Mouse (Mus musculus) heart, embryonic 13.5 days (tissue): ENCODE measurements around the gene Ccdc171. TPM values are rescaled to one million over a fixed set of nuclear protein-coding genes. Genes with fewer than 3 reads are reported as not detected.
A peak's percentile ranks its signal among the peaks of the same experiment; 100 is the strongest.
"Not testable (repeated sequence)": the region's sequence is repeated elsewhere in the genome, so short reads cannot be mapped to it uniquely, and the experiment has no call there.

Experiments used
- ATAC-seq: fragments of 200-750 bp; cut with Nextera tagmentation; 2 replicates; pipeline ENCODE4 v1.8.0; 2017; ENCODE audit warnings: moderate TSS enrichment; ENCODE audit not compliant: insufficient number of reproducible peaks, low FRiP score, low TSS enrichment; ENCODE audit errors: extremely low read depth
- H3K27ac ChIP-seq: fragments of 300-500 bp; sonication (generic); replicated peaks from 2 replicates; pipeline ENCODE4 v1.5.1; 2015; ENCODE audit warnings: moderate library complexity, mild to moderate bottlenecking, inconsistent platforms
- H3K27me3 ChIP-seq: fragments of 300-500 bp; sonication (generic); replicated peaks from 2 replicates; pipeline ENCODE4 v1.6.1; 2015; ENCODE audit warnings: mild to moderate bottlenecking, inconsistent platforms
- H3K36me3 ChIP-seq: fragments of 300-500 bp; sonication (generic); 2 replicates; pipeline ENCODE4 v1.6.1; 2015; ENCODE audit warnings: mild to moderate bottlenecking, inconsistent platforms
- H3K4me1 ChIP-seq: fragments of 300-500 bp; sonication (generic); 2 replicates; pipeline ENCODE4 v1.6.1; 2015; ENCODE audit warnings: inconsistent platforms
- H3K4me2 ChIP-seq: fragments of 300-500 bp; sonication (generic); 2 replicates; pipeline ENCODE4 v1.6.1; 2015; ENCODE audit warnings: inconsistent platforms, mild to moderate bottlenecking, moderate library complexity
- H3K4me3 ChIP-seq: fragments of 300-500 bp; sonication (generic); 2 replicates; pipeline ENCODE4 v1.5.1; 2015; ENCODE audit warnings: moderate library complexity, mild to moderate bottlenecking, inconsistent platforms
- H3K9ac ChIP-seq: fragments of 300-500 bp; sonication (generic); 2 replicates; pipeline ENCODE4 v1.6.1; 2015; ENCODE audit warnings: inconsistent platforms, mild to moderate bottlenecking, moderate library complexity
- H3K9me3 ChIP-seq: fragments of 300-500 bp; sonication (generic); 2 replicates; pipeline ENCODE4 v1.6.1; 2016; ENCODE audit warnings: inconsistent platforms
- WGBS: fragments of 180-500 bp; shearing (Covaris S2); methylation state at CpG from one replicate; pipeline ENCODE4 v1.1.7; 2015; ENCODE audit warnings: mixed read lengths; 5-methylcytosine and 5-hydroxymethylcytosine counted together
- polyA plus RNA-seq: library from polyadenylated mRNA; unstranded; fragments of >200 nt; fragmentation: Nextera tagmentation; extraction: Ambion mirVana; gene quantifications from 2 replicates; pipeline ENCODE4 v1.2.1, GENCODE M21; 2015

Gene Ccdc171
- polyA plus RNA-seq, result 2.3 and 2.6 TPM in 2 replicates

- Histone ChIP-seq H3K27me3 (no peaks in the 10 kb centered on the region), H3K27ac (peak within 1 kb of the TSS; percentile 95), H3K9ac (peak within 1 kb of the TSS; percentile 94), H3K4me3 (peak within 1 kb of the TSS; percentile 72), H3K36me3 (no peaks in the 10 kb centered on the region), H3K4me1 (peaks cover 12% of the 10 kb centered on the region), H3K9me3 (peaks cover 4% of the 10 kb centered on the region; the same call in 1 of the 2 replicates), H3K4me2 (peak within 1 kb of the TSS; percentile 83)
- under 1% methylated on average over 73 of the region's 73 CpGs for WGBS
- ATAC-seq, result peak; percentile 97
Observed at GRCm38 (mm10) chr4:83524843-83525689, at the start of gene Ccdc171. Gene Ccdc171 (plus strand): TSS chr4:83525545.

GRCm38 (mm10) chr4:83485250-83485649, 40.1 kb upstream of the Ccdc171 start:
- Histone ChIP-seq H3K4me3 (peak overlapping the region; percentile 95), H3K36me3 (peaks cover 38% of the 10 kb centered on the region), H3K9me3 (no peaks in the 10 kb centered on the region), H3K4me1 (peaks cover 21% of the 10 kb centered on the region), H3K9ac (peak overlapping the region; percentile 96), H3K27ac (peak overlapping the region; percentile 97), H3K27me3 (no peaks in the 10 kb centered on the region), H3K4me2 (peak overlapping the region; percentile 77)
- WGBS, result 33% methylated on average over 12 of the region's 12 CpGs
- ATAC-seq, result no peak

GRCm38 (mm10) chr4:83485735-83486116, 39.6 kb upstream of the Ccdc171 start:
- H3K36me3 ChIP-seq, result peaks cover 36% of the 10 kb centered on the region
- peak; percentile 81 for ATAC-seq
- no peaks in the 10 kb centered on the region for H3K9me3 ChIP-seq
- H3K27me3 ChIP-seq, result no peaks in the 10 kb centered on the region
- peak overlapping the region; percentile 95 for H3K4me3 ChIP-seq
- H3K27ac ChIP-seq, result peak overlapping the region; percentile 97
- peak overlapping the region; percentile 77 for H3K4me2 ChIP-seq
- H3K4me1 ChIP-seq, result peaks cover 21% of the 10 kb centered on the region
- peak overlapping the region; percentile 96 for H3K9ac ChIP-seq
- WGBS, result 1% methylated on average over 21 of the region's 40 CpGs

GRCm38 (mm10) chr4:83486117-83486901, 39.0 kb upstream of the Ccdc171 start, which contains the start of gene Psip1:
Gene Psip1 (minus strand): TSS chr4:83486459.
- peak; percentile 81 for ATAC-seq
- Histone ChIP-seq H3K27ac (peak within 1 kb of the TSS; percentile 97), H3K4me2 (peak within 1 kb of the TSS; percentile 77), H3K4me3 (peak within 1 kb of the TSS; percentile 95), H3K9ac (peak within 1 kb of the TSS; percentile 96), H3K9me3 (no peaks in the 10 kb centered on the region), H3K27me3 (no peaks in the 10 kb centered on the region), H3K4me1 (peaks cover 21% of the 10 kb centered on the region), H3K36me3 (peaks cover 30% of the 10 kb centered on the region)
- under 1% methylated on average over 75 of the region's 86 CpGs for WGBS

- Histone ChIP-seq H3K27me3 (no peaks in the 10 kb centered on the region), H3K4me3 (no peak overlapping the region), H3K27ac (no peak overlapping the region), H3K4me1 (peaks cover 16% of the 10 kb centered on the region), H3K36me3 (peaks cover 6% of the 10 kb centered on the region), H3K9me3 (no peaks in the 10 kb centered on the region), H3K9ac (no peak overlapping the region), H3K4me2 (no peak overlapping the region)
- 31% methylated on average over 5 of the region's 5 CpGs for WGBS
- no peak for ATAC-seq
Observed at GRCm38 (mm10) chr4:83489121-83489520, 36.2 kb upstream of the Ccdc171 start.

GRCm38 (mm10) chr4:83493112-83493511, 32.2 kb upstream of the Ccdc171 start:
- no peak for ATAC-seq
- Histone ChIP-seq H3K9ac (no peak overlapping the region), H3K27ac (no peak overlapping the region), H3K4me2 (no peak overlapping the region), H3K9me3 (no peaks in the 10 kb centered on the region), H3K27me3 (no peaks in the 10 kb centered on the region), H3K36me3 (no peaks in the 10 kb centered on the region), H3K4me3 (no peak overlapping the region), H3K4me1 (no peaks in the 10 kb centered on the region)
- WGBS, result 91% methylated on average over 1 of the region's 1 CpGs

- not testable (repeated sequence) for H3K4me2 ChIP-seq, H3K9ac ChIP-seq, H3K9me3 ChIP-seq, H3K4me1 ChIP-seq, H3K4me3 ChIP-seq, ATAC-seq, H3K36me3 ChIP-seq, H3K27me3 ChIP-seq, H3K27ac ChIP-seq
- WGBS, result 83% methylated on average over 5 of the region's 5 CpGs
Observed at GRCm38 (mm10) chr4:83497013-83497412, 28.3 kb upstream of the Ccdc171 start.

GRCm38 (mm10) chr4:83500154-83501036, 24.9 kb upstream of the Ccdc171 start:
- Histone ChIP-seq H3K27ac (no peak overlapping the region), H3K9me3 (no peaks in the 10 kb centered on the region), H3K4me1 (peaks cover 6% of the 10 kb centered on the region), H3K4me2 (peak overlapping the region; percentile 70), H3K27me3 (no peaks in the 10 kb centered on the region), H3K4me3 (peak overlapping the region; percentile 42), H3K36me3 (no peaks in the 10 kb centered on the region), H3K9ac (peak overlapping the region; percentile 33; the same call in 1 of the 2 replicates)
- 11% methylated on average over 22 of the region's 22 CpGs for WGBS
- ATAC-seq, result no peak

- Histone ChIP-seq H3K4me3 (peak overlapping the region; percentile 42), H3K9ac (no peak overlapping the region), H3K27me3 (no peaks in the 10 kb centered on the region), H3K4me2 (peak overlapping the region; percentile 70), H3K9me3 (no peaks in the 10 kb centered on the region), H3K4me1 (peaks cover 6% of the 10 kb centered on the region), H3K27ac (no peak overlapping the region), H3K36me3 (no peaks in the 10 kb centered on the region)
- no peak for ATAC-seq
- 31% methylated on average over 7 of the region's 7 CpGs for WGBS
Observed at GRCm38 (mm10) chr4:83501037-83501430, 24.3 kb upstream of the Ccdc171 start.

GRCm38 (mm10) chr4:83509600-83509999, 15.7 kb upstream of the Ccdc171 start:
- no peaks in the 10 kb centered on the region for H3K36me3 ChIP-seq
- ATAC-seq, result no peak
- no peak overlapping the region for H3K4me3 ChIP-seq
- H3K4me1 ChIP-seq, result no peaks in the 10 kb centered on the region
- H3K9me3 ChIP-seq, result no peaks in the 10 kb centered on the region
- WGBS, result 45% methylated on average over 2 of the region's 2 CpGs
- H3K27me3 ChIP-seq, result no peaks in the 10 kb centered on the region
- H3K4me2 ChIP-seq, result no peak overlapping the region
- no peak overlapping the region for H3K27ac ChIP-seq
- H3K9ac ChIP-seq, result no peak overlapping the region
